Mouse (Mus musculus): Measurements from ENCODE around the gene Pdhb. TPM values are rescaled to one million over a fixed set of nuclear protein-coding genes. Genes with fewer than 3 reads are reported as not detected.

Pdhb gene
- polyA plus RNA-seq, 1 experiment = 19.8 TPM

- 43% methylated on average over 7 of the region's 7 CpGs for WGBS
- no peak for TF ChIP-seq CTCF (IDR thresholded peaks at IDR 0.05; ENCODE audit: extremely low read depth, insufficient read length, insufficient replicate concordance, low read depth, low read length)
- TF ChIP-seq POLR2A (IDR thresholded peaks at IDR 0.05; ENCODE audit: low read depth, low read length) = no peak
These were observed 49.7 kb downstream of the Pdhb start for GRCm38 (mm10) chr14:8123141-8123540.

GRCm38 (mm10) chr14:8119904-8120303, 52.9 kb downstream of the Pdhb start:
- TF ChIP-seq POLR2A (IDR thresholded peaks at IDR 0.05; ENCODE audit: low read depth, low read length) (no peak), CTCF (IDR thresholded peaks at IDR 0.05; ENCODE audit: extremely low read depth, insufficient read length, insufficient replicate concordance, low read depth, low read length) (no peak)
- Histone ChIP-seq H3K4me1 (ENCODE audit: control insufficient read depth, insufficient read depth, insufficient read length, low read length) (peaks cover 13% of the 10 kb centered on the region), H3K4me3 (ENCODE audit: low read depth, low read length) (no peak overlapping the region), H3K36me3 (ENCODE audit: control insufficient read depth, insufficient read depth, low read length) (peaks cover 29% of the 10 kb centered on the region), H3K27me3 (ENCODE audit: control insufficient read depth, insufficient read depth, low read length) (no peaks in the 10 kb centered on the region), H3K27ac (ENCODE audit: insufficient read depth, low read depth, low read length) (no peak overlapping the region)
- WGBS = 72% methylated on average over 3 of the region's 3 CpGs

More at GRCm38 (mm10) chr14:8123141-8123540, 49.7 kb downstream of the Pdhb start:
- Histone ChIP-seq H3K4me1 (ENCODE audit: control insufficient read depth, insufficient read depth, insufficient read length, low read length) (peaks cover 13% of the 10 kb centered on the region), H3K36me3 (ENCODE audit: control insufficient read depth, insufficient read depth, low read length) (peaks cover 49% of the 10 kb centered on the region), H3K27me3 (ENCODE audit: control insufficient read depth, insufficient read depth, low read length) (no peaks in the 10 kb centered on the region), H3K4me3 (ENCODE audit: low read depth, low read length) (no peak overlapping the region), H3K27ac (ENCODE audit: insufficient read depth, low read depth, low read length) (no peak overlapping the region)

GRCm38 (mm10) chr14:8119454-8119853, 53.4 kb downstream of the Pdhb start:
- 93% methylated on average over 5 of the region's 5 CpGs for WGBS

GRCm38 (mm10) chr14:8117371-8117770, 55.5 kb downstream of the Pdhb start:
- H3K4me1 ChIP-seq (ENCODE audit: control insufficient read depth, insufficient read depth, insufficient read length, low read length) = peaks cover 8% of the 10 kb centered on the region; the same call in 1 of the 2 replicates
- no peak for TF ChIP-seq CTCF (IDR thresholded peaks at IDR 0.05; ENCODE audit: extremely low read depth, insufficient read length, insufficient replicate concordance, low read depth, low read length)
- TF ChIP-seq POLR2A (IDR thresholded peaks at IDR 0.05; ENCODE audit: low read depth, low read length) = no peak
- 89% methylated on average over 2 of the region's 2 CpGs for WGBS
- peaks cover 27% of the 10 kb centered on the region for H3K36me3 ChIP-seq (ENCODE audit: control insufficient read depth, insufficient read depth, low read length)
- H3K4me3 ChIP-seq (ENCODE audit: low read depth, low read length) = no peak overlapping the region
- no peak overlapping the region for H3K27ac ChIP-seq (ENCODE audit: insufficient read depth, low read depth, low read length)
- no peaks in the 10 kb centered on the region for H3K27me3 ChIP-seq (ENCODE audit: control insufficient read depth, insufficient read depth, low read length)

More at GRCm38 (mm10) chr14:8119454-8119853, 53.4 kb downstream of the Pdhb start:
- H3K4me3 ChIP-seq (ENCODE audit: low read depth, low read length) = no peak overlapping the region
- H3K4me1 ChIP-seq (ENCODE audit: control insufficient read depth, insufficient read depth, insufficient read length, low read length) = peaks cover 13% of the 10 kb centered on the region
- H3K36me3 ChIP-seq (ENCODE audit: control insufficient read depth, insufficient read depth, low read length) = peaks cover 29% of the 10 kb centered on the region
- H3K27me3 ChIP-seq (ENCODE audit: control insufficient read depth, insufficient read depth, low read length) = no peaks in the 10 kb centered on the region
- no peak overlapping the region for H3K27ac ChIP-seq (ENCODE audit: insufficient read depth, low read depth, low read length)
- no peak for TF ChIP-seq POLR2A (IDR thresholded peaks at IDR 0.05; ENCODE audit: low read depth, low read length)
- TF ChIP-seq CTCF (IDR thresholded peaks at IDR 0.05; ENCODE audit: extremely low read depth, insufficient read length, insufficient replicate concordance, low read depth, low read length) = no peak

Other genes starting within 250 kb of the Pdhb start
- gene Gm45521, start 215.7 kb downstream of the Pdhb start, polyA plus RNA-seq (2012; rRNA removed) = not detected in 2 replicates
- 6.5 and 14.2 TPM in 2 replicates for gene Dnase1l3, start 178.5 kb downstream of the Pdhb start, polyA plus RNA-seq (2012; rRNA removed)
- 32.9 and 59.1 TPM in 2 replicates for gene Abhd6, start 170.1 kb downstream of the Pdhb start, polyA plus RNA-seq (2012; rRNA removed)
- 1.3 and 1.4 TPM in 2 replicates for gene Rpp14, start 92.7 kb downstream of the Pdhb start, polyA plus RNA-seq (2012; rRNA removed)
- gene Pxk, start 74.8 kb downstream of the Pdhb start, polyA plus RNA-seq (2012; rRNA removed) = 11.8 and 40.6 TPM in 2 replicates
- gene Kctd6, start 41.1 kb upstream of the Pdhb start, polyA plus RNA-seq (2012; rRNA removed) = 3.9 and 5.7 TPM in 2 replicates
- 4.0 and 7.1 TPM in 2 replicates for gene Acox2, start 86.3 kb upstream of the Pdhb start, polyA plus RNA-seq (2012; rRNA removed)
- 0.16 and 0.25 TPM in 2 replicates for gene Fam107a, start 145.0 kb upstream of the Pdhb start, polyA plus RNA-seq (2012; rRNA removed)
- 26.8 and 100 TPM in 2 replicates for gene Oit1, start 205.7 kb upstream of the Pdhb start, polyA plus RNA-seq (2012; rRNA removed)